Comparison of ENCODE assay signal across 31 mouse cellular contexts in the genomic region with DNA sequence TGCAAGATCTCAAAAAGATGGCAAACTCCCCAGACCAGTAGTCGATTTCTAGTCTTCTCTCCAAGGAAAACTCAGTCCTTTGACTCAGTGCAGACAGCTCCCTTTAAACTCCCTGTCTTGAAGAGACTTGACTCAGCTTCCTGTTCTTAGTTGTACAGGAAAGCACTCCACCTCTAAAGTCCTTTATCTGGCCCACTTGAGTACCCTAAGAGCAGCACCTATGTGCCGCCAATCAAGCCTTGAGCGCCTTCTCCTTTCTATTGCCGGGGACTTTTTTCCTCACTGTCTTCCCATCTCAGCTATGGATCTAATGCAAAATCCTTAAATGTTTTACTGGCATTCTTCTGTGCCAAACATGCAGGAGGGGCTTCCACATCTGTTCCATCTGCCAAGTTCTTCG.
"Had no signal": no experiment of that assay in that cellular context is flagged by ENCODE, and none has a peak within 500 bp of the region (broad histone marks: within the 10 kb centered on the region; RNA-seq: fewer than 3 reads in every experiment).

No protein-coding gene starts in this region.

- H3K9me3 ChIP-seq: limb, embryonic 10.5 days; limb, embryonic 12.5 days; limb, embryonic 13.5 days; limb, embryonic 15.5 days; liver, embryonic 12.5 days; liver, embryonic 13.5 days; liver, embryonic 15.5 days; lung, embryonic 15.5 days; megakaryocyte, embryonic 14.5 days; midbrain, embryonic 10.5 days; midbrain, embryonic 12.5 days; midbrain, embryonic 13.5 days; midbrain, embryonic 15.5 days; neural tube, embryonic 12.5 days; neural tube, embryonic 13.5 days had no signal

- H3K27me3 ChIP-seq: limb, embryonic 12.5 days; limb, embryonic 13.5 days; limb, embryonic 15.5 days; liver, embryonic 12.5 days; liver, embryonic 13.5 days; liver, embryonic 15.5 days; lung, embryonic 15.5 days; midbrain, embryonic 12.5 days; midbrain, embryonic 13.5 days; midbrain, embryonic 15.5 days; neural tube, embryonic 12.5 days; neural tube, embryonic 13.5 days had no signal

- H3K4me1 ChIP-seq: liver, embryonic 12.5 days; liver, embryonic 13.5 days; liver, embryonic 15.5 days; midbrain, embryonic 15.5 days; neural tube, embryonic 12.5 days had no signal

- ATAC-seq: liver, embryonic 12.5 days; liver, postnatal 0 days; midbrain, embryonic 13.5 days; midbrain, embryonic 15.5 days; midbrain, embryonic 16.5 days had no signal

- H3K27ac ChIP-seq: left cerebral cortex, adult 2 months; limb, embryonic 10.5 days; limb, embryonic 12.5 days; limb, embryonic 13.5 days; limb, embryonic 15.5 days; liver, embryonic 12.5 days; liver, embryonic 13.5 days; liver, embryonic 14.5 days; liver, embryonic 15.5 days; lung, embryonic 15.5 days; macrophage; midbrain, embryonic 10.5 days; midbrain, embryonic 12.5 days; midbrain, embryonic 13.5 days; midbrain, embryonic 15.5 days; neural tube, embryonic 12.5 days; neural tube, embryonic 13.5 days had no signal

- H3K4me2 ChIP-seq: limb, embryonic 12.5 days; limb, embryonic 13.5 days; limb, embryonic 15.5 days; liver, embryonic 11.5 days; liver, embryonic 12.5 days; liver, embryonic 13.5 days; liver, embryonic 15.5 days; lung, embryonic 14.5 days; lung, embryonic 15.5 days; midbrain, embryonic 11.5 days; midbrain, embryonic 12.5 days; midbrain, embryonic 13.5 days; midbrain, embryonic 15.5 days; neural tube, embryonic 12.5 days; neural tube, embryonic 13.5 days had no signal

- H3K36me3 ChIP-seq: limb, embryonic 10.5 days; limb, embryonic 12.5 days; limb, embryonic 13.5 days; limb, embryonic 15.5 days; liver, embryonic 12.5 days; liver, embryonic 13.5 days; liver, embryonic 15.5 days; lung, embryonic 15.5 days; midbrain, embryonic 10.5 days; midbrain, embryonic 12.5 days; midbrain, embryonic 13.5 days; midbrain, embryonic 15.5 days; neural tube, embryonic 12.5 days; neural tube, embryonic 13.5 days had no signal

- H3K9ac ChIP-seq: limb, embryonic 12.5 days; limb, embryonic 13.5 days; limb, embryonic 15.5 days; liver, embryonic 12.5 days; liver, embryonic 13.5 days; liver, embryonic 14.5 days; liver, embryonic 15.5 days; liver, postnatal 0 days; lung, embryonic 14.5 days; lung, embryonic 15.5 days; midbrain, embryonic 12.5 days; midbrain, embryonic 13.5 days; midbrain, embryonic 15.5 days; neural tube, embryonic 12.5 days; neural tube, embryonic 13.5 days had no signal

- H3K4me3 ChIP-seq: left cerebral cortex, adult 2 months; limb, embryonic 10.5 days; limb, embryonic 12.5 days; limb, embryonic 13.5 days; limb, embryonic 15.5 days; liver, embryonic 12.5 days; liver, embryonic 13.5 days; liver, embryonic 15.5 days; lung, embryonic 15.5 days; megakaryocyte, embryonic 14.5 days; midbrain, embryonic 10.5 days; midbrain, embryonic 12.5 days; midbrain, embryonic 13.5 days; midbrain, embryonic 15.5 days; myocyte; neural tube, embryonic 12.5 days; neural tube, embryonic 13.5 days had no signal

- DNase-seq: left cerebral cortex, postnatal 4 days; liver; liver, embryonic 13.5 days; liver, postnatal 0 days; lung, adult 18-20 months; lung, adult 2 months; lung, embryonic 14.5 days; lung, postnatal 10 days; lung, postnatal 36 days; midbrain, embryonic 14.5 days had no signal
